Comparison of ENCODE assay signal across 16 mouse cellular contexts in the genomic region with DNA sequence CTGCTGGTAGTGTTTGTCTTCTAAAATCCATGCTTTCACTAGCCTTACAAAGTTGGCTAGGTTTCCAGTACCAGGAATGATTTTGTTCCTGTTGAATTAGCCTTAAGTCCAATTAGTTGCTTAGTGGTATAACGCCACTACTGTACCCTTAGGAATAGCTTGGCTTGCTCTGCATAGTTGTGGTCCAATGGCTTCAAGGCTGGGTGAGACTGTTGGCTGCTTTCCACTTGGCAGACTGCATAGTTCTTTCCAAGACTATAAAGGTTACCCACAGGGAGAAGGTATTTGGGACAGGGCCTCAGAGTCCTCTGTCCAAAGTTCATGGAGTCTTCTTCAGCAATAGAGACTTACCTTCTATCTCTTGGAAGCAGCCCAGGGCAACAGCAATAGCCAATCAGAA.
DNase-seq lines count a peak whose midpoint lies in the region; ATAC-seq and TF ChIP-seq lines count a peak whose summit lies in the region.
"Had no signal": no experiment of that assay in that cellular context is flagged by ENCODE, and none has a peak within 500 bp of the region (broad histone marks: within the 10 kb centered on the region; RNA-seq: fewer than 3 reads in every experiment).

No protein-coding gene starts in this region.

- no peak overlapping the region for H3K4me3 ChIP-seq in kidney, adult 2 months (ENCODE audit: insufficient read depth, low read depth, low read length)
- H3K4me3 ChIP-seq in kidney, embryonic 15.5 days (replicated peaks), result no peak overlapping the region
- H3K4me3 ChIP-seq: hindbrain, embryonic 10.5 days; lung, embryonic 15.5 days; neural tube, embryonic 12.5 days had no signal

- TF ChIP-seq POLR2A in kidney, adult 2 months (IDR thresholded peaks at IDR 0.05; ENCODE audit: low read depth, low read length), result no peak

- H3K4me2 ChIP-seq in kidney, embryonic 15.5 days, result no peak overlapping the region
- H3K4me2 ChIP-seq: lung, embryonic 15.5 days; midbrain, embryonic 11.5 days; neural tube, embryonic 12.5 days had no signal

- H3K9me3 ChIP-seq in kidney, embryonic 15.5 days (replicated peaks), result no peaks in the 10 kb centered on the region
- H3K9me3 ChIP-seq: hindbrain, embryonic 10.5 days; lung, embryonic 15.5 days; neural tube, embryonic 12.5 days had no signal

- 25% methylated on average over 1 of the region's 1 CpGs for WGBS in kidney, adult 2 months
- WGBS in kidney, embryonic 15.5 days, result 89% methylated on average over 1 of the region's 1 CpGs

- peaks cover 5% of the 10 kb centered on the region; the same call in 1 of the 2 replicates for H3K4me1 ChIP-seq in kidney, adult 2 months (ENCODE audit: control insufficient read depth, insufficient read depth, low read length)
- no peaks in the 10 kb centered on the region for H3K4me1 ChIP-seq in kidney, embryonic 15.5 days
- H3K4me1 ChIP-seq: lung, embryonic 15.5 days had no signal

- H3K36me3 ChIP-seq in kidney, adult 2 months (ENCODE audit: control insufficient read depth, insufficient read depth, low read length), result no peaks in the 10 kb centered on the region
- H3K36me3 ChIP-seq in kidney, embryonic 15.5 days, result no peaks in the 10 kb centered on the region
- H3K36me3 ChIP-seq: hindbrain, embryonic 10.5 days; lung, embryonic 15.5 days; neural tube, embryonic 12.5 days had no signal

- no peak for TF ChIP-seq CTCF in kidney, adult 2 months (conservative IDR thresholded peaks at IDR 0.05; ENCODE audit: insufficient read depth, insufficient read length, low read depth, low read length)

- no peaks in the 10 kb centered on the region for H3K27me3 ChIP-seq in kidney, adult 2 months (replicated peaks; ENCODE audit: control insufficient read depth, insufficient read depth, low read length)
- H3K27me3 ChIP-seq in kidney, embryonic 15.5 days, result no peaks in the 10 kb centered on the region
- H3K27me3 ChIP-seq: lung, embryonic 15.5 days; neural tube, embryonic 12.5 days had no signal

- no peak for ATAC-seq in kidney, embryonic 15.5 days (replicated peaks; ENCODE audit: low FRiP score)

- no peak overlapping the region for H3K9ac ChIP-seq in kidney, embryonic 15.5 days
- H3K9ac ChIP-seq: lung, embryonic 15.5 days; neural tube, embryonic 12.5 days had no signal

- no peak overlapping the region for H3K27ac ChIP-seq in kidney, adult 2 months (ENCODE audit: insufficient read depth, low read depth, low read length)
- H3K27ac ChIP-seq in kidney, embryonic 15.5 days, result no peak overlapping the region
- H3K27ac ChIP-seq: hindbrain, embryonic 10.5 days; kidney, postnatal 0 days; lung, embryonic 15.5 days; neural tube, embryonic 12.5 days; stomach, postnatal 0 days had no signal

- peak; percentile 10 for DNase-seq in cerebellum, postnatal 14 days
- no peak for DNase-seq in cerebellum, adult 9-11 months
- peak; percentile 96 for DNase-seq in kidney, adult 2 months
- DNase-seq in adrenal gland, adult 8-10 months, result peak; percentile 25
- peak; percentile 91 to 92 for DNase-seq in kidney, adult 8-10 months
- DNase-seq in urinary bladder, postnatal 10 days (ENCODE audit: low spot score), result no peak
- no peak for DNase-seq in thymus, postnatal 10 days (ENCODE audit: low spot score in 2 of 2)
- DNase-seq: B cell, adult 2 months; cerebellum, adult 9-10 months had no signal

Comparison
In these comparisons a context has a peak if more than half of its experiments do, and no peak if none do; other contexts are left out.
1. DNase-seq: peak in cerebellum, postnatal 14 days (2 of 2), kidney, adult 2 months (single experiment), adrenal gland, adult 8-10 months (single experiment) and kidney, adult 8-10 months (2 of 2); none in cerebellum, adult 9-11 months (single experiment), urinary bladder, postnatal 10 days (single experiment) and thymus, postnatal 10 days (0 of 2).